Mouse (Mus musculus): Measurements from ENCODE around the gene Mettl23. TPM values are rescaled to one million over a fixed set of nuclear protein-coding genes. Genes with fewer than 3 reads are reported as not detected.

The Mettl23 gene
- polyA plus RNA-seq, 1 experiment from 2014 or later: 33.0 TPM

DNA sequence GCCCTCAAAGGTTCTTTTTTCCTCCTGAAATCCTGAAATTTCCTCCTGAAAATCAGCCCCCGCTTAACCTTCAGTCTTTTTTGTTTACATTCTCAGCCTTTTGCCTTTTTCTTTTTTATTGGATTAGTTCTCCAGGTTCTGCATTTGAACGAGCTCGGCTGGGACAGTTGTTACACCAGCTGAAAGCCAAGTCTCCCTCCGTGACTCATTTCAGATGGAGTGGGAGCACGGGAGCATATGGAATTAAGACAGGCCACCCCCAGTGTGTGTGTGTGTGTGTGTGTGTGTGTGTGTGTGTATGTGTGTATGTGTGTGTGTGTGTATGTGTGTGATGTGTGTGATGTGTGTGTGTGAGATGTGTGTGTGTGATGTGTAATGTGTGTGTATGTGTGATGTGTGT is 38.4 kb downstream of the Mettl23 start:
- no peaks in the 10 kb centered on the region for H3K27me3 ChIP-seq (ENCODE audit: control insufficient read depth, insufficient read depth, low read depth, low read length)
- H3K4me1 ChIP-seq (ENCODE audit: control insufficient read depth, low read depth, low read length): no peaks in the 10 kb centered on the region
- no peaks in the 10 kb centered on the region for H3K36me3 ChIP-seq (ENCODE audit: control insufficient read depth, insufficient read depth)
- no peak overlapping the region for H3K4me3 ChIP-seq (ENCODE audit: low read depth, low read length)
- ATAC-seq (ENCODE audit: low read depth): no peak
- 54% methylated on average over 5 of the region's 5 CpGs for WGBS (ENCODE audit: insufficient replicate concordance)
- no peak overlapping the region for H3K4me2 ChIP-seq (ENCODE audit: low read depth, low read length)
- no peak overlapping the region for H3K9ac ChIP-seq (ENCODE audit: low read depth, low read length)
- H3K27ac ChIP-seq (ENCODE audit: low read length): no peak overlapping the region
- no peaks in the 10 kb centered on the region for H3K9me3 ChIP-seq (replicated peaks; ENCODE audit: control insufficient read depth, low read length)

DNA sequence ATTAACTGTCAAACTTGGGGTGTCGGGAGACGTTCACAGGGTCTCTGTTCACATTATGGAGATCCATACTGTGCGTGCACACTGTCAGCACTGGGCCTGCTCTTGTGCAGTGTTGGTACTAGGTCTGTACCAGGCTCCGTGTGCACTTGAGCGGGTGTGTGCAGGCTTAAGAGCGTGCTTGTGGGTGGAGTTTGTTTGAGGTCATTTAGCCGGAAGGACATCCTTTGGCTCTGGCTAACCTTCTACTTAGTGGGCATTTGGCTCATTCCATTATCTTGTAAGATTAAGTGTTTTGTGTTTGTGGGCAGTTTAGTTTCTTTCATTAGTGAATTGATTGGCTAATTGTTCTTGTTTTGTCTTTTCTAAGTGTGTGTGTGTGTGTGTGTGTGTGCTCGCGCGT is 39.4 kb downstream of the Mettl23 start:
- no peak for ATAC-seq (ENCODE audit: low read depth)
- no peak overlapping the region for H3K4me2 ChIP-seq (ENCODE audit: low read depth, low read length)
- H3K27me3 ChIP-seq (ENCODE audit: control insufficient read depth, insufficient read depth, low read depth, low read length): no peaks in the 10 kb centered on the region
- H3K4me3 ChIP-seq (ENCODE audit: low read depth, low read length): no peak overlapping the region
- WGBS (ENCODE audit: insufficient replicate concordance): 83% methylated on average over 10 of the region's 10 CpGs
- no peak overlapping the region for H3K9ac ChIP-seq (ENCODE audit: low read depth, low read length)
- H3K4me1 ChIP-seq (ENCODE audit: control insufficient read depth, low read depth, low read length): no peaks in the 10 kb centered on the region
- no peaks in the 10 kb centered on the region for H3K9me3 ChIP-seq (replicated peaks; ENCODE audit: control insufficient read depth, low read length)
- no peaks in the 10 kb centered on the region for H3K36me3 ChIP-seq (ENCODE audit: control insufficient read depth, insufficient read depth)
- H3K27ac ChIP-seq (ENCODE audit: low read length): no peak overlapping the region

GRCm38 (mm10) chr11:116884061-116884460 is 41.0 kb downstream of the Mettl23 start:
- WGBS (ENCODE audit: insufficient replicate concordance): 66% methylated on average over 6 of the region's 6 CpGs
- Histone ChIP-seq H3K4me2 (ENCODE audit: low read depth, low read length) (no peak overlapping the region), H3K4me1 (ENCODE audit: control insufficient read depth, low read depth, low read length) (no peaks in the 10 kb centered on the region), H3K36me3 (ENCODE audit: control insufficient read depth, insufficient read depth) (no peaks in the 10 kb centered on the region), H3K27ac (ENCODE audit: low read length) (no peak overlapping the region), H3K9me3 (replicated peaks; ENCODE audit: control insufficient read depth, low read length) (no peaks in the 10 kb centered on the region), H3K27me3 (ENCODE audit: control insufficient read depth, insufficient read depth, low read depth, low read length) (no peaks in the 10 kb centered on the region), H3K4me3 (ENCODE audit: low read depth, low read length) (no peak overlapping the region), H3K9ac (ENCODE audit: low read depth, low read length) (no peak overlapping the region)
- no peak for ATAC-seq (ENCODE audit: low read depth)

- H3K9ac ChIP-seq (ENCODE audit: low read depth, low read length): no peak overlapping the region
These were observed 42.4 kb downstream of the Mettl23 start for GRCm38 (mm10) chr11:116885275-116886151.

GRCm38 (mm10) chr11:116887136-116887535 is 44.1 kb downstream of the Mettl23 start:
- no peak for ATAC-seq (ENCODE audit: low read depth)
- Histone ChIP-seq H3K9me3 (replicated peaks; ENCODE audit: control insufficient read depth, low read length) (no peaks in the 10 kb centered on the region), H3K4me1 (ENCODE audit: control insufficient read depth, low read depth, low read length) (no peaks in the 10 kb centered on the region), H3K9ac (ENCODE audit: low read depth, low read length) (no peak overlapping the region), H3K36me3 (ENCODE audit: control insufficient read depth, insufficient read depth) (no peaks in the 10 kb centered on the region), H3K27ac (ENCODE audit: low read length) (no peak overlapping the region), H3K27me3 (ENCODE audit: control insufficient read depth, insufficient read depth, low read depth, low read length) (peaks cover 4% of the 10 kb centered on the region; the same call in 1 of the 2 replicates), H3K4me3 (ENCODE audit: low read depth, low read length) (no peak overlapping the region), H3K4me2 (ENCODE audit: low read depth, low read length) (no peak overlapping the region)
- 34% methylated on average over 5 of the region's 5 CpGs for WGBS (ENCODE audit: insufficient replicate concordance)

More at GRCm38 (mm10) chr11:116885275-116886151, 42.4 kb downstream of the Mettl23 start:
- Histone ChIP-seq H3K9me3 (replicated peaks; ENCODE audit: control insufficient read depth, low read length) (no peaks in the 10 kb centered on the region), H3K36me3 (ENCODE audit: control insufficient read depth, insufficient read depth) (no peaks in the 10 kb centered on the region), H3K4me2 (ENCODE audit: low read depth, low read length) (no peak overlapping the region), H3K4me1 (ENCODE audit: control insufficient read depth, low read depth, low read length) (no peaks in the 10 kb centered on the region), H3K27me3 (ENCODE audit: control insufficient read depth, insufficient read depth, low read depth, low read length) (0 out of 2 replicates have a peak, but pooled peaks cover 2% of the 10 kb centered on the region), H3K4me3 (ENCODE audit: low read depth, low read length) (no peak overlapping the region), H3K27ac (ENCODE audit: low read length) (no peak overlapping the region)
- 6% methylated on average over 28 of the region's 28 CpGs for WGBS (ENCODE audit: insufficient replicate concordance)
- ATAC-seq (ENCODE audit: low read depth): no peak

DNA sequence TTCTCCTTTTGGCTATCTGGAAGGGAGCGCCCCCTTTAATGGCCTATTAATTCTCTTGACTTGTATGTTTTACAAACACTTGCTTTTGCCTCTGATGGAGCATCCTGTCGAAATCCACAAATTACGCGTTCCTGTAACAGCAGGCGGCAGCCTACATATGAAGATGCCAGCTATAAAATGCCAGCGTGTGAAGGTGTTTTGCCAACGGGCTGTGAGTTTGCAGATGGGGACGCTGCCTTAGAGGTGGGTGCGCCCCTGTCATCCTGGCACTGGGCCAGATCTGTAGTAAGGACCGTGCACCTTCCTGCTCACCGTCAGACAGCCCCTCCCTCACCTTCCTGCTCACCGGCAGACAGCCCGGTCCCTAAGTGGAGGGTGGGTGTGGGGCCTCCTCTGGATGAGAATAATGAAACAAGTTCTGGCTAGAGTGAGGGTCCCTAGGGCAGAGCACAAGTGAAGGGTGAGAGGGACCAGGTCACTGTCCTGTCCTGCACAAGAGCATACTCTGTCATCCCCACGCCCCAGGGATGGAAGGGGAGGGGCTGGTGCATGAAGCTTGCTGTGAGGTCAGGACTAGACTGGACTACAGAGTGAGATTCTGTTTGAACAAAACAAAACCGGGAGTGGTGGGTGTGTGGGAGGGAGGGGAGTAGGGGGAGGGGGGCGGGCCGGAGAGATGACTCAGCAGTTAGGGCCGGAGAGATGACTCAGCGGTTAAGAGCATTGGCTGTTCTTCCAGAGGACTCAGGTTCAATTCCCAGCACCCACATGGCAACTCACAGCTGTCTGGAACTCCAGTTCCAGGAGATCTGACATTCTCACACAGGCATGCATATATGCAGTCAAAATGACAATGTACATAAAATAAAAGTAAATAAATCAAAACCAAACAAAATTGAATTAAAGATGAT is 50.7 kb downstream of the Mettl23 start:
- peaks cover 4% of the 10 kb centered on the region; the same call in 1 of the 2 replicates for H3K27me3 ChIP-seq (ENCODE audit: control insufficient read depth, insufficient read depth, low read depth, low read length)
- WGBS (ENCODE audit: insufficient replicate concordance): 57% methylated on average over 19 of the region's 19 CpGs
- H3K4me2 ChIP-seq (ENCODE audit: low read depth, low read length): no peak overlapping the region
- no peak overlapping the region for H3K9ac ChIP-seq (ENCODE audit: low read depth, low read length)
- H3K27ac ChIP-seq (ENCODE audit: low read length): no peak overlapping the region
- no peak for ATAC-seq (ENCODE audit: low read depth)
- no peaks in the 10 kb centered on the region for H3K9me3 ChIP-seq (replicated peaks; ENCODE audit: control insufficient read depth, low read length)
- H3K4me3 ChIP-seq (ENCODE audit: low read depth, low read length): no peak overlapping the region
- no peaks in the 10 kb centered on the region for H3K36me3 ChIP-seq (ENCODE audit: control insufficient read depth, insufficient read depth)
- no peaks in the 10 kb centered on the region for H3K4me1 ChIP-seq (ENCODE audit: control insufficient read depth, low read depth, low read length)

- no peak for ATAC-seq (ENCODE audit: low read depth)
- H3K9ac ChIP-seq (ENCODE audit: low read depth, low read length): no peak overlapping the region
- no peak overlapping the region for H3K4me3 ChIP-seq (ENCODE audit: low read depth, low read length)
- no peaks in the 10 kb centered on the region for H3K36me3 ChIP-seq (ENCODE audit: control insufficient read depth, insufficient read depth)
- 51% methylated on average over 3 of the region's 3 CpGs for WGBS (ENCODE audit: insufficient replicate concordance)
- peaks cover 2% of the 10 kb centered on the region; the same call in 1 of the 2 replicates for H3K27me3 ChIP-seq (ENCODE audit: control insufficient read depth, insufficient read depth, low read depth, low read length)
- no peaks in the 10 kb centered on the region for H3K9me3 ChIP-seq (replicated peaks; ENCODE audit: control insufficient read depth, low read length)
- no peaks in the 10 kb centered on the region for H3K4me1 ChIP-seq (ENCODE audit: control insufficient read depth, low read depth, low read length)
- no peak overlapping the region for H3K27ac ChIP-seq (ENCODE audit: low read length)
- no peak overlapping the region for H3K4me2 ChIP-seq (ENCODE audit: low read depth, low read length)
These were observed 52.3 kb downstream of the Mettl23 start for GRCm38 (mm10) chr11:116895402-116895801.

GRCm38 (mm10) chr11:116899247-116899646 is 56.2 kb downstream of the Mettl23 start:
- Histone ChIP-seq H3K4me2 (ENCODE audit: low read depth, low read length) (no peak overlapping the region), H3K4me1 (ENCODE audit: control insufficient read depth, low read depth, low read length) (no peaks in the 10 kb centered on the region), H3K27ac (ENCODE audit: low read length) (no peak overlapping the region), H3K27me3 (ENCODE audit: control insufficient read depth, insufficient read depth, low read depth, low read length) (peaks cover 3% of the 10 kb centered on the region), H3K4me3 (ENCODE audit: low read depth, low read length) (no peak overlapping the region), H3K36me3 (ENCODE audit: control insufficient read depth, insufficient read depth) (no peaks in the 10 kb centered on the region), H3K9me3 (replicated peaks; ENCODE audit: control insufficient read depth, low read length) (no peaks in the 10 kb centered on the region), H3K9ac (ENCODE audit: low read depth, low read length) (no peak overlapping the region)
- WGBS (ENCODE audit: insufficient replicate concordance): 80% methylated on average over 12 of the region's 12 CpGs
- no peak for ATAC-seq (ENCODE audit: low read depth)
